10 mouse cellular contexts compared by ENCODE assay signal in genomic region chr8:122174133-122174930, GRCm38 (mm10).
DNase-seq lines count a peak whose midpoint lies in the region; ATAC-seq and TF ChIP-seq lines count a peak whose summit lies in the region.
"Had no signal": no experiment of that assay in that cellular context is flagged by ENCODE, and none has a peak within 500 bp of the region (broad histone marks: within the 10 kb centered on the region; RNA-seq: fewer than 3 reads in every experiment).

No protein-coding gene starts in this region.

- peak; percentile 18; the same call in 1 of the 2 replicates for TF ChIP-seq CTCF in kidney, adult 2 months (conservative IDR thresholded peaks at IDR 0.05; ENCODE audit: insufficient read depth, insufficient read length, low read depth, low read length)
- TF ChIP-seq CTCF in thymus, adult 2 months (IDR thresholded peaks at IDR 0.05; ENCODE audit: borderline replicate concordance, control insufficient read depth, extremely low read depth, insufficient read depth, low read length, poor library complexity), result no peak

- ATAC-seq in liver, embryonic 15.5 days (ENCODE audit: insufficient read depth), result peak; percentile 90
- ATAC-seq in neural tube, embryonic 15.5 days (ENCODE audit: low FRiP score), result no peak

- H3K4me2 ChIP-seq in liver, embryonic 15.5 days, result no peak overlapping the region
- H3K4me2 ChIP-seq in neural tube, embryonic 15.5 days, result no peak overlapping the region

- H3K4me3 ChIP-seq in kidney, adult 2 months (ENCODE audit: insufficient read depth, low read depth, low read length), result no peak overlapping the region
- H3K4me3 ChIP-seq in liver, embryonic 15.5 days (replicated peaks), result no peak overlapping the region
- H3K4me3 ChIP-seq in thymus, adult 2 months (ENCODE audit: control insufficient read depth, insufficient read depth, low read length), result no peak overlapping the region
- H3K4me3 ChIP-seq in neural tube, embryonic 15.5 days (replicated peaks), result no peak overlapping the region
- H3K4me3 ChIP-seq: midbrain, embryonic 10.5 days had no signal

- H3K27me3 ChIP-seq in kidney, adult 2 months (replicated peaks; ENCODE audit: control insufficient read depth, insufficient read depth, low read length), result no peaks in the 10 kb centered on the region
- H3K27me3 ChIP-seq in liver, embryonic 15.5 days, result no peaks in the 10 kb centered on the region
- no peaks in the 10 kb centered on the region for H3K27me3 ChIP-seq in thymus, adult 2 months (ENCODE audit: control insufficient read depth, insufficient read depth, low read length)
- H3K27me3 ChIP-seq in neural tube, embryonic 15.5 days (replicated peaks), result no peaks in the 10 kb centered on the region

- H3K27ac ChIP-seq in kidney, adult 2 months (ENCODE audit: insufficient read depth, low read depth, low read length), result no peak overlapping the region
- peak overlapping the region; percentile 73 for H3K27ac ChIP-seq in liver, embryonic 15.5 days (replicated peaks)
- no peak overlapping the region for H3K27ac ChIP-seq in thymus, adult 2 months (ENCODE audit: control insufficient read depth, insufficient read depth, low read length)
- H3K27ac ChIP-seq in neural tube, embryonic 15.5 days (replicated peaks), result no peak overlapping the region
- H3K27ac ChIP-seq: midbrain, embryonic 10.5 days had no signal

- TF ChIP-seq POLR2A in kidney, adult 2 months (IDR thresholded peaks at IDR 0.05; ENCODE audit: low read depth, low read length), result no peak
- TF ChIP-seq POLR2A in thymus, adult 2 months (IDR thresholded peaks at IDR 0.05; ENCODE audit: control insufficient read depth, extremely low read depth, insufficient read depth, low read length, poor library complexity), result no peak

- H3K9ac ChIP-seq in liver, embryonic 15.5 days, result no peak overlapping the region
- H3K9ac ChIP-seq in neural tube, embryonic 15.5 days (replicated peaks), result no peak overlapping the region

- DNase-seq in kidney, adult 2 months, result no peak
- DNase-seq in kidney, postnatal 25 days, result no peak
- DNase-seq in 416B (ENCODE audit: low read depth), result peak; percentile 74
- DNase-seq in adrenal gland, postnatal 36 days, result peak; percentile 74 to 85
- no peak for DNase-seq in cerebellum, postnatal 14 days
- no peak for DNase-seq in thymus, adult 2 months
- DNase-seq: cerebellum, adult 9-10 months had no signal

- H3K9me3 ChIP-seq in liver, embryonic 15.5 days (replicated peaks), result no peaks in the 10 kb centered on the region
- H3K9me3 ChIP-seq in neural tube, embryonic 15.5 days (replicated peaks), result no peaks in the 10 kb centered on the region
- H3K9me3 ChIP-seq: midbrain, embryonic 10.5 days had no signal

- H3K4me1 ChIP-seq in kidney, adult 2 months (ENCODE audit: control insufficient read depth, insufficient read depth, low read length), result no peaks in the 10 kb centered on the region
- no peaks in the 10 kb centered on the region for H3K4me1 ChIP-seq in liver, embryonic 15.5 days (replicated peaks)
- H3K4me1 ChIP-seq in thymus, adult 2 months (replicated peaks; ENCODE audit: control insufficient read depth, insufficient read depth, low read length), result no peaks in the 10 kb centered on the region
- no peaks in the 10 kb centered on the region for H3K4me1 ChIP-seq in neural tube, embryonic 15.5 days

- no peaks in the 10 kb centered on the region for H3K36me3 ChIP-seq in kidney, adult 2 months (ENCODE audit: control insufficient read depth, insufficient read depth, low read length)
- no peaks in the 10 kb centered on the region for H3K36me3 ChIP-seq in liver, embryonic 15.5 days (replicated peaks)
- H3K36me3 ChIP-seq in thymus, adult 2 months (ENCODE audit: control insufficient read depth, insufficient read depth, low read length), result no peaks in the 10 kb centered on the region
- H3K36me3 ChIP-seq in neural tube, embryonic 15.5 days, result no peaks in the 10 kb centered on the region
- H3K36me3 ChIP-seq: midbrain, embryonic 10.5 days had no signal

- 40% methylated on average over 10 of the region's 10 CpGs for WGBS in kidney, adult 2 months
- 24% methylated on average over 10 of the region's 10 CpGs for WGBS in liver, embryonic 15.5 days (ENCODE audit: insufficient replicate concordance)
- 34% methylated on average over 10 of the region's 10 CpGs for WGBS in thymus, adult 2 months
- WGBS in neural tube, embryonic 15.5 days, result 50% methylated on average over 10 of the region's 10 CpGs

Comparison
In these comparisons a context has a peak if more than half of its experiments do, and no peak if none do; other contexts are left out.
1. DNase-seq: peak in 416B (single experiment) and adrenal gland, postnatal 36 days (2 of 2); none in kidney, adult 2 months (single experiment), kidney, postnatal 25 days (0 of 2), cerebellum, postnatal 14 days (0 of 2) and thymus, adult 2 months (single experiment).